Mouse (Mus musculus) forebrain, embryonic 11.5 days (tissue): ENCODE data around the gene Irf5. TPM values are rescaled to one million over a fixed set of nuclear protein-coding genes. Genes with fewer than 3 reads are reported as not detected.

Experiments used
- ATAC-seq: fragments of 200-750 bp; cut with Nextera tagmentation; replicated peaks from 2 replicates; pipeline ENCODE4 v1.8.0; 2017; ENCODE audit warnings: moderate TSS enrichment; ENCODE audit not compliant: low FRiP score
- DNase-seq: peaks from one replicate; pipeline ENCODE4 v3.0.0-alpha.2; 2017; ENCODE audit warnings: low spot score
- H3K27ac ChIP-seq: fragments of 300-500 bp; sonication (generic); 2 replicates; pipeline ENCODE4 v1.5.1; 2014; ENCODE audit warnings: low read depth, low read length
- H3K27me3 ChIP-seq: fragments of 300-500 bp; sonication (generic); 2 replicates; pipeline ENCODE4 v1.6.1; 2014; ENCODE audit warnings: mild to moderate bottlenecking, low read length, mixed read lengths; ENCODE audit not compliant: control insufficient read depth, insufficient read depth
- H3K36me3 ChIP-seq: fragments of 300-500 bp; sonication (generic); 2 replicates; pipeline ENCODE4 v1.6.1; 2014; ENCODE audit warnings: mild to moderate bottlenecking, low read length, moderate library complexity, mixed read lengths; ENCODE audit not compliant: control insufficient read depth, insufficient read depth
- H3K4me1 ChIP-seq: fragments of 300-500 bp; sonication (generic); replicated peaks from 2 replicates; pipeline ENCODE4 v1.6.1; 2014; ENCODE audit warnings: low read length, mixed read lengths; ENCODE audit not compliant: control insufficient read depth, insufficient read depth
- H3K4me2 ChIP-seq: fragments of 300-500 bp; sonication (generic); 2 replicates; pipeline ENCODE4 v1.6.1; 2014; ENCODE audit warnings: low read depth, mild to moderate bottlenecking, low read length, moderate library complexity, mixed read lengths; ENCODE audit not compliant: severe bottlenecking
- H3K4me3 ChIP-seq: fragments of 300-500 bp; sonication (generic); 2 replicates; pipeline ENCODE4 v1.5.1; 2014; ENCODE audit warnings: low read depth, low read length
- H3K9ac ChIP-seq: fragments of 300-500 bp; sonication (generic); 2 replicates; pipeline ENCODE4 v1.6.1; 2014; ENCODE audit warnings: low read length
- H3K9me3 ChIP-seq: fragments of 300-500 bp; sonication (generic); 2 replicates; pipeline ENCODE4 v1.6.1; 2016; ENCODE audit warnings: low read length, mixed read lengths; ENCODE audit not compliant: control insufficient read depth
- WGBS: fragments of 180-500 bp; shearing (Covaris S2); extraction: QIAGEN DNeasy Blood & Tissue Kit; methylation state at CpG from one replicate; pipeline ENCODE4 v1.1.7; 2014; 5-methylcytosine and 5-hydroxymethylcytosine counted together
- polyA plus RNA-seq: library from polyadenylated mRNA; unstranded; fragments of >200 nt; fragmentation: Nextera tagmentation; extraction: Ambion mirVana; gene quantifications from 2 replicates; pipeline ENCODE4 v1.2.1, GENCODE M21; 2014

Gene Irf5
- polyA plus RNA-seq, 1 experiment from 2014 or later, result 2.1 TPM

GRCm38 (mm10) chr6:29522626-29523300, 3.7 kb upstream of the Irf5 start:
- ATAC-seq, result no peak
- no peaks in the 10 kb centered on the region for H3K9me3 ChIP-seq
- no peak overlapping the region for H3K9ac ChIP-seq
- H3K36me3 ChIP-seq, result no peaks in the 10 kb centered on the region
- H3K4me2 ChIP-seq, result no peak overlapping the region
- H3K27me3 ChIP-seq, result peaks cover 26% of the 10 kb centered on the region
- DNase-seq, result no peak
- H3K27ac ChIP-seq, result no peak overlapping the region
- no peak overlapping the region for H3K4me3 ChIP-seq
- 78% methylated on average over 6 of the region's 6 CpGs for WGBS
- peaks cover 2% of the 10 kb centered on the region; the same call in 1 of the 2 replicates for H3K4me1 ChIP-seq

- ATAC-seq, result no peak
- Histone ChIP-seq H3K27me3 (peaks cover 33% of the 10 kb centered on the region), H3K4me3 (no peak overlapping the region), H3K9ac (no peak overlapping the region), H3K4me2 (no peak overlapping the region), H3K9me3 (no peaks in the 10 kb centered on the region), H3K4me1 (peaks cover 2% of the 10 kb centered on the region; the same call in 1 of the 2 replicates), H3K36me3 (no peaks in the 10 kb centered on the region), H3K27ac (no peak overlapping the region)
- 80% methylated on average over 12 of the region's 12 CpGs for WGBS
- DNase-seq, result no peak
These were observed 3.0 kb upstream of the Irf5 start for GRCm38 (mm10) chr6:29523301-29524033.

GRCm38 (mm10) chr6:29524034-29524489, 2.4 kb upstream of the Irf5 start:
- DNase-seq (no peak), ATAC-seq (no peak)
- H3K4me3 ChIP-seq, result no peak overlapping the region
- no peaks in the 10 kb centered on the region for H3K9me3 ChIP-seq
- no peak overlapping the region for H3K27ac ChIP-seq
- H3K9ac ChIP-seq, result no peak overlapping the region
- H3K27me3 ChIP-seq, result peaks cover 37% of the 10 kb centered on the region
- H3K36me3 ChIP-seq, result no peaks in the 10 kb centered on the region
- 73% methylated on average over 6 of the region's 6 CpGs for WGBS
- H3K4me2 ChIP-seq, result no peak overlapping the region
- peaks cover 2% of the 10 kb centered on the region; the same call in 1 of the 2 replicates for H3K4me1 ChIP-seq

GRCm38 (mm10) chr6:29525256-29525655, 1.2 kb upstream of the Irf5 start:
- H3K27ac ChIP-seq, result no peak overlapping the region
- H3K9me3 ChIP-seq, result no peaks in the 10 kb centered on the region
- no peak for ATAC-seq
- peaks cover 2% of the 10 kb centered on the region; the same call in 1 of the 2 replicates for H3K4me1 ChIP-seq
- WGBS, result 62% methylated on average over 6 of the region's 6 CpGs
- no peak for DNase-seq
- H3K36me3 ChIP-seq, result no peaks in the 10 kb centered on the region
- no peak overlapping the region for H3K4me3 ChIP-seq
- H3K27me3 ChIP-seq, result peaks cover 43% of the 10 kb centered on the region
- H3K4me2 ChIP-seq, result no peak overlapping the region
- H3K9ac ChIP-seq, result no peak overlapping the region

GRCm38 (mm10) chr6:29527361-29528164, 1.1 kb downstream of the Irf5 start:
- Histone ChIP-seq H3K4me2 (peak overlapping the region; percentile 91), H3K27ac (no peak overlapping the region), H3K9me3 (no peaks in the 10 kb centered on the region), H3K4me1 (peaks cover 2% of the 10 kb centered on the region; the same call in 1 of the 2 replicates), H3K36me3 (no peaks in the 10 kb centered on the region), H3K27me3 (peaks cover 48% of the 10 kb centered on the region), H3K9ac (no peak overlapping the region; the same call in 1 of the 2 replicates), H3K4me3 (peak overlapping the region; percentile 49)
- ATAC-seq (no peak), DNase-seq (no peak)
- WGBS, result 5% methylated on average over 34 of the region's 34 CpGs

GRCm38 (mm10) chr6:29528165-29528505, 1.7 kb downstream of the Irf5 start:
- Histone ChIP-seq H3K4me1 (peaks cover 2% of the 10 kb centered on the region; the same call in 1 of the 2 replicates), H3K36me3 (no peaks in the 10 kb centered on the region), H3K27me3 (peaks cover 48% of the 10 kb centered on the region), H3K9ac (no peak overlapping the region; the same call in 1 of the 2 replicates), H3K9me3 (no peaks in the 10 kb centered on the region), H3K4me3 (no peak overlapping the region), H3K4me2 (no peak overlapping the region), H3K27ac (no peak overlapping the region)
- 12% methylated on average over 8 of the region's 8 CpGs for WGBS
- ATAC-seq, result no peak
- DNase-seq, result no peak

GRCm38 (mm10) chr6:29528561-29529443, 2.4 kb downstream of the Irf5 start:
- Histone ChIP-seq H3K9ac (no peak overlapping the region), H3K4me3 (no peak overlapping the region), H3K9me3 (no peaks in the 10 kb centered on the region), H3K4me2 (no peak overlapping the region), H3K4me1 (peaks cover 2% of the 10 kb centered on the region; the same call in 1 of the 2 replicates), H3K36me3 (no peaks in the 10 kb centered on the region), H3K27ac (no peak overlapping the region), H3K27me3 (peaks cover 48% of the 10 kb centered on the region)
- no peak for DNase-seq
- ATAC-seq, result no peak
- WGBS, result 33% methylated on average over 13 of the region's 13 CpGs

- Histone ChIP-seq H3K27me3 (peaks cover 48% of the 10 kb centered on the region), H3K4me2 (no peak overlapping the region), H3K4me3 (no peak overlapping the region), H3K9me3 (no peaks in the 10 kb centered on the region), H3K4me1 (peaks cover 2% of the 10 kb centered on the region; the same call in 1 of the 2 replicates), H3K27ac (no peak overlapping the region), H3K9ac (no peak overlapping the region), H3K36me3 (no peaks in the 10 kb centered on the region)
- 34% methylated on average over 2 of the region's 2 CpGs for WGBS
- no peak for ATAC-seq
- DNase-seq, result no peak
These were observed 3.0 kb downstream of the Irf5 start for GRCm38 (mm10) chr6:29529444-29529820.
